14 mouse cellular contexts compared by ENCODE assay signal in genomic region chr9:122288416-122288815, GRCm38 (mm10).
"Had no signal": no experiment of that assay in that cellular context is flagged by ENCODE, and none has a peak within 500 bp of the region (broad histone marks: within the 10 kb centered on the region; RNA-seq: fewer than 3 reads in every experiment).

No protein-coding gene starts in this region.

- H3K36me3 ChIP-seq: liver, embryonic 13.5 days; stomach, embryonic 15.5 days had no signal

- H3K4me2 ChIP-seq: liver, embryonic 13.5 days; midbrain, embryonic 11.5 days; stomach, embryonic 15.5 days had no signal

- H3K4me3 ChIP-seq: left cerebral cortex, adult 2 months; liver, embryonic 13.5 days; stomach, embryonic 15.5 days had no signal

- DNase-seq: kidney, adult 18-20 months; kidney, postnatal 25 days; layer of hippocampus, postnatal 36 days; liver, embryonic 13.5 days; lung, adult 2 months; lung, postnatal 14 days; lung, postnatal 4 days; midbrain, embryonic 14.5 days; right cerebral cortex, postnatal 4 days; spleen, adult 18-20 months had no signal

- H3K27me3 ChIP-seq: stomach, embryonic 15.5 days had no signal

- H3K27ac ChIP-seq: kidney, postnatal 0 days; left cerebral cortex, adult 2 months; liver, embryonic 13.5 days; stomach, embryonic 15.5 days had no signal

- H3K9me3 ChIP-seq: liver, embryonic 13.5 days; stomach, embryonic 15.5 days had no signal

- H3K9ac ChIP-seq: liver, embryonic 13.5 days; stomach, embryonic 15.5 days had no signal
